Mouse (Mus musculus) fibroblast of lung, adult 2 months (primary cell): Measurements from ENCODE around the gene Ckmt2.

Source experiments
- DNase-seq: peaks from one replicate; pipeline ENCODE4 v3.0.0-alpha.2; 2011; ENCODE audit warnings: low read depth

Ckmt2 gene

GRCm38 (mm10) chr13:91873734-91874329 lies 2.9 kb downstream of the Ckmt2 start:
- DNase-seq = no peak

DNA sequence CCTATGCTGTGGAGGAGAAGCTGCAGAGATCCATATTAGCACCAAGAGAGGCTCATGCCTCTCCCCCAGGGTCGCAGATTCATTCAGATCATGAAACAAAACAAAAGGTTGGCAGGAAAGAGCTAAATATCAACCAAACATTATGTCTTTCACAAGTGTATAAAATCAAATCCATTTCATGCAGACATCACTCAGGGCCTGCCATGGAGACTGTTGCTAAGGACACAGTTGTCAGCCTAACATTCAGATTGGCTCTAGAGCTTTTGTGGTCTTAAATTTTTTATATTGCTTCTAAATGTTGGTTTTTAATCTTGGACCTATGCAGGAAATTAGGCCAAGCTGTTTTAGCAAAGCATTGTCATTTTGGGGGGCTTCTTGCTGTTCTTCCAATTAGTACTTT lies 8.1 kb downstream of the Ckmt2 start:
- DNase-seq = no peak

DNA sequence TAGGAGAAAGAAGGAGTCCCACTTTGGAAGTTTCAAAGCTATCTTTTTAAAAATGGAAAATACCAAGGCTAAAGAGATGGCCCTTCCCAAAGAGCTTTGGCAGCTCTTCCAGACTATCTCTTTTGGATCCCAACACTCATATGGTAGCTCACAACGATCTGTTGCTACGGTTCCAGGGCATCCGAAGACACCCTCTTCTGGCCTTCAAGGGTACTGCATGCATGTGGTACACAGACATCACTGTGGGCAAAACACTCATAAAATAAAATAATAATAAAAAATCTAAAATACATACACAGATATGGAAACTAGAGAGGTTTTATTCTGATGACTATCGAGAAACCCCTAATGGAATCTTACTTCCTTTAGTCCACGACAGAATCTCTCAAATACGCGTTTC lies 17.9 kb downstream of the Ckmt2 start:
- DNase-seq = no peak

GRCm38 (mm10) chr13:91857427-91857826 lies 19.3 kb downstream of the Ckmt2 start:
- DNase-seq = no peak

GRCm38 (mm10) chr13:91854412-91854811 lies 22.3 kb downstream of the Ckmt2 start:
- no peak for DNase-seq

DNA sequence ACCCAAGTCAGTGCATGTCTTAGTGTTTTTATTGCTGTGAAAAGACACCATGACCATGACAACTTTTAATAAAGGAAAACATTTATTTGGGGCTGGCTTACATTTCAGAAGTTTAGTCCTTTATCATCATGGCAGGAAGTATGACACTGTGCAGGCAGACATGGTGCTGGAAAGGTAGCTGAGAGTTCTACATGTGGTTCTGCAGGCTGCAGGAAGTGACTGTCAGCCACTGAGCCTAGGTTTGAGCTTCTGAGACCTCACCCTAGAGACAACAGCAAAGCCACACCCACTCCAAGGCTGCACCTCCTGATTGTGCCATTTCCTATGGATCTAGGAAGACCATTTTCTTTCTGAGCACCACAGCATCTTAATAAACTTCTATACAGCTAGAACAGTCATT lies 48.8 kb downstream of the Ckmt2 start:
- DNase-seq = no peak

DNA sequence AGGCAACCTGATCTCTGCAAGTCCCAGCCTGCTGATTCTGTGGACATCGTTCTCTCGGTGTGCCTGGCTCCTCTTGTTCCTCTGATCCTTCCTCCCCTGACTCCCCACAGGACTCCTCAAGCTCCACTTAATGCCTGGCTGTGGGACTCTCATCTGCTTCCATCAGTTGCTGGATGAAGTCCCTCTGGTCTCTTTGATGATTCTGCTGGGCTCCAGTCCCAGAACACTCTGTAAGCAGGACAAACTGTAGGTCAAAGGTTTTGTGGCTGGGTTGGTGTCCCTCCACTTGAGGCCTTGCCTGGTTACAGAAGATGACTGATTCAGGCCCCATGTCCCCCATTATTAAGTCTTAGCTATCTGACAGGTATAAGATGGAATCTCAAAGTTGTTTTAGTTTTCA lies 50.6 kb downstream of the Ckmt2 start:
- no peak for DNase-seq

DNA sequence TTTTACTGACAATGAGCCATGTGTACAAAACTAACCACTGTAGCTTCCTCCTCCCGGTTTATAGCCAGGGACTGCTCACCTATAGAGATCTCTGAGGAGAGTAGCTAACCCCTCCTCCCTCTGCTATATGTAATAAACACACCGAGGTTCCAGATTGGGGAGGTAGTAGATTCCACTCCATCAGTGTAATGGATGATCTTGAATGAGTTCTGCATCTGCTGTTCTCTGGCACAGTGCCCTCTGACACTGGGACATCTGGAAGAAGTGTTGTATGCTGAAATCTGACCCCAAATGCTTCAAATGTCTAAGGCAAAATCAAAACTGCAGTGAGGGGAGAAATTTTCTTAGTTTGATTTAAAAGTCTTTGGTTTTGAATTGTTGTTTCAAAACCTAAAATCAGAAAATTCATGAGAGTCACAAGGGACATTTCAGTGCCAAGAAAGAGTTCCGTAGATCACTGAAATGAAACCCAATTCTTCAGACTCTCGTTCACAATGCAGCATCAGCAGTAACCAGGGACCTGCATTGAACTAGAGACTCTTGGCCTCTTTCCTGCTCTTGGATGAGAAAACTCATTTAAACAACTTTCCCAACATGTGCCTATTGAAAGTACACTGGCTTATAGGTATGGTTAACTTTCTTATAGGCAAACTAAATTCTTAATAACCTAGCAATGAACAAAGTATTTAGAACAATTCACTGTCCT lies 51.7 kb downstream of the Ckmt2 start:
- no peak for DNase-seq

- no peak for DNase-seq
Measured at GRCm38 (mm10) chr13:91823735-91824134, 53.0 kb downstream of the Ckmt2 start.

DNA sequence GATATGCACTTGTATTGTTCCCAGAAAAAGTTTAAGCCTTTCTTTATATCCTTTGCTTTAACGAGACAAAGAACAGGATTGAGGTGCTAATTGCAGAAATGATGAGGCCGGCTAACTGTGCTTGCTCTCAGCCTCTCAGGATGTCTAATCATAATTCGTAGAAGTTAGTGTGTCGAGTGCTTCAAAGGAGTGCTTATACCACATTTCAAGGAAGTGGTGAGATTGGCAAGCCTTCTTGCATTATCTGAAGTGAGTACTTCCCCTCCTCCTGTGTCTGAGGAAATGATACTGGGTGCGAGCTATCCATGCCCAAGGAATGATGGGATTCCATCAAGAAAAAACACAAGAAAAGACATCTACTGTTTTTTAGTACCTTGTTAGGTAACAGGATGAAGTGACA lies 62.0 kb downstream of the Ckmt2 start:
- no peak for DNase-seq

GRCm38 (mm10) chr13:91809476-91809875 lies 67.2 kb downstream of the Ckmt2 start:
- no peak for DNase-seq

GRCm38 (mm10) chr13:91807874-91808575 lies 68.7 kb downstream of the Ckmt2 start:
- DNase-seq = no peak

GRCm38 (mm10) chr13:91807155-91807839 lies 69.4 kb downstream of the Ckmt2 start, which contains the start of gene Zcchc9:
Gene Zcchc9 (minus strand): TSS chr13:91807705.
- DNase-seq = peak; percentile 63
